Mouse (Mus musculus) megakaryocyte, adult 5-6 weeks (primary cell): Measurements from ENCODE around the gene Ace3. TPM values are rescaled to one million over a fixed set of nuclear protein-coding genes. Genes with fewer than 3 reads are reported as not detected.

Source experiments
- ATAC-seq: 2 replicates; pipeline ENCODE4 v1.8.0; 2016; ENCODE audit warnings: mild to moderate bottlenecking, inconsistent platforms; ENCODE audit not compliant: poor library complexity, severe bottlenecking
- total RNA-seq, 2 experiments: library from RNA; stranded (forward) in 1 of 2; stranded (reverse) in 1 of 2; fragments of 153-499, 151-499 nt in 1 of 2; fragments of 221-1000, 200-1000 nt in 1 of 2; gene quantifications; 2 replicates each; pipeline versions ENCODE4 v1.2.3 to v1.2.4; 2015 to 2017

Gene Ace3
- total RNA-seq (2015), result not detected in 2 replicates
- total RNA-seq (2017), result not detected in 2 replicates

DNA sequence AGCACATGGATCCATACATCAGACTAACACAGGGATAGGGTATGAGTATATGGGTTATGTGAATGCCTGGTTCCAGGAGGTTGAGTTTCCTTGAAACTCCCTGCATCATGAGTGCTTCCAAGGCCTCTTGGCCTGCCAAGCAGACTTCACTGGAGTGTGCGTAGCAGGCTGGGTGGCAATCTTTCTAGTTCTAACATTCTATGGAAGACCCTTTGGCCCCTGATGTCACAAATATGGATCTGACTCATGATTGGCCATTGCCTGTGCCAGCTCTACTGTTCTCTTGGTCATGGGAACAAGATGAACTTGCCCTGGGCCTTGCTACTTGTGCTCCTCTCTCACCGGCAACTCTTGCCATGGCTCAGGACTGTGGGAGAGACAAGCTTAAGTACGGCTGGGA is at the start of gene Ace3:
TSS of gene Ace3 (plus strand) at position 301 of the 400 bp plus-strand sequence.
- ATAC-seq, result no peak

DNA sequence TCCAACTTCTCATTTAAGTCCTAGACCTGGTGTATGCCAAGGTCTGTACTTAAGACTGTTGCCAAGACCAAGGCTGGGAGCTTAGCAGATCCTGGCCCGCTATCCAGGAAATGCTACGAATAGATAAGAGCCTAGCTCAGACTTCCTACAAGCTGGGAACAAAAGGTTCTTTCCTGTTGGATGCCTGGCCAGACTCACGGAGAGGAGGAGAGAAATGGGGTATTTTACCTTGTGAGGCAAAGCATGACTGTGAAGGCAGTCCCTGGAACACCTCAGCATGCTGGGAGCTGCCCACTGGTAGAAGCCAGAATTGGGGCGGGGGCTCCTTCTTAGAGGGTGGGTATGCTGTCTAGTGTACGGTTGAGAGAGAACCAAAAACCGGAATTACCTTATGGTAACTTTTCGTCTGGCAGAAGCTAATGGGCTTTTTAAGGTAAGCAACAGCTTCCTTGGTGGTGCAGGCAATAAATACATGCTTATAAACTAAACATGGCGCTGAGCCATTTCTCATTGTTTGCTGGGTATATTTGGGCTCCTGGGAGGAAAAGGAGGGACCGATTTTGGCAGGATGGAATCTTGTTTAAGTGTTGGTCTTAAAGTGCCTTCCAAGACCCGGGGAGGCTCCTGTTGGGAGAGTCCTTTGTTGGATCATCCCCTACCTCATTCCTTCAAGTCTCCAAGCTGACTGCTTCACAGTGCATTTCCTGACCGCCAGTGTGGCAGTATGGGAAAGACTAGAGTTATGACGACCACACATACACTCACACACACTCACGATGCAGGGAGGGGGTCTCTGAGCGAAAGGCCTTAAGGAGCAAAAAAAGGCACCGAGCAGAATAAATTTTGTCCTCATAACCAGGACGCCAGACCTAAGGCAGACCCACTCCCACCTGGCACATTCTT is 49.5 kb upstream of the Ace3 start:
- ATAC-seq, result no peak

GRCm38 (mm10) chr11:105946694-105947154 is 47.8 kb upstream of the Ace3 start:
- peak; percentile 45; the same call in 1 of the 2 replicates for ATAC-seq

GRCm38 (mm10) chr11:105948255-105948654 is 46.2 kb upstream of the Ace3 start:
- no peak for ATAC-seq

DNA sequence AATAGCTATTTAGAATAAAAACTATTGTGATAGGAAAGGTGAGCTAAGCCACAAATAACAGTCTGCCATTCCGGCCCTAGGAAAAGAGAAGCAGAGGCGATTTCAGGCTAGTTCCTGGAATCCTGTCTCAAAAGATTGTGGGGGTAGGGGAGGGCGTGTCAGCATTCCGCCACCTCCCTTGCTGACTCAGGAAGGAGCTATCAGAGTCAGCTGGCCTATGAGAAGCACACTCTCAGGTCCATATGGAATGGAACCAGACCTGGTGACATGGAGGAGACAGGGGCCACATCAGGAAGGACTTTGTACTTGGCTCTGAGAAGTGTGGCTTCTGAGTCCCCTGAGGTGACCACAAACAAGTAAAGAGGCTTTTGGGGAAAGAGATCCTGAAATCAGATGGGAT is 44.0 kb upstream of the Ace3 start:
- ATAC-seq, result no peak

DNA sequence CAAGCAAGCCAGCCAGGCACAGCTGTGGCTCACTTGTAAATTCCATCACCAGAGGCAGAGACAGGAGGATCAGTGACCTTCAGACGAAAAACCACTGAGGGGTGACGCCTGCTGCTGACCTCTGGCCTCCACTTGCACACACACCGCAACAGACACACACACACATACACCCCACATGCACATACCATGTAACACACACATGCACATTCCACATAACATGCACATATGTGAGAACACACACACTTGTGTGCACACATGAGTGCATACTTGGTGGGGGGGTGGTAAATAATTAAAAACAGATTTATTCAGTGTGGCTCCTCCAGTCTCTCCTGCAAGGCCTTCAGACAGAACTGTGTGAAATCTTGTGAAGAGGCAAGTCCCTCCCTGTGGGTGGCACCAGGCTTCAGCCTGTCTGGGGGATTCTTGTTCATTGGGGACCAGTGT is 42.9 kb upstream of the Ace3 start:
- no peak for ATAC-seq

- no peak for ATAC-seq
These were observed 42.4 kb upstream of the Ace3 start for GRCm38 (mm10) chr11:105952111-105952510.

DNA sequence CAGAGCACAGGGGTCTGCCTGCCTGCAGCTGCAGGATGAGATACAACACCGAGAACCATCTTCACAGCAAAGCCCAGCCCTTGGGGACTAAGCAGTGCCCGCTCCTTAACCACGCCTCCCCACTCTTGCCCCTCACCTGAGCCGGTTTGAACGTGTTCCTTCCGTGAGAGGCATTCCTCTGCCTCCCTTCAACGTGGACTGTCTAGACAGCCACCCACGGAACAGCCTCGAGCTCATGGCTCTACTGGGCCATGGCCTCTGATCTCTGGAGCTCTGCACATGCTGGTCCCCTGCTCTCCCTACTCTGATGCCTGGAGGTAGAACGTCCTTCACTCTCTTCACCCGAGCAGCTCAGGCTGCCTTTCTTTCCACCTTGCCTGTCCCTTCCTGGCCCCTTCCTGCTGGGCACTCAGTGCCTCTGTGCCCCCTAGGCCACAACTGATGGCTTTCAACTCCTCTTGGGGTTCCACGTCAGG is 41.5 kb upstream of the Ace3 start, which contains the start of gene Cyb561:
TSS of gene Cyb561 (minus strand) at position 426 of the 476 bp plus-strand sequence.
- ATAC-seq, result no peak

DNA sequence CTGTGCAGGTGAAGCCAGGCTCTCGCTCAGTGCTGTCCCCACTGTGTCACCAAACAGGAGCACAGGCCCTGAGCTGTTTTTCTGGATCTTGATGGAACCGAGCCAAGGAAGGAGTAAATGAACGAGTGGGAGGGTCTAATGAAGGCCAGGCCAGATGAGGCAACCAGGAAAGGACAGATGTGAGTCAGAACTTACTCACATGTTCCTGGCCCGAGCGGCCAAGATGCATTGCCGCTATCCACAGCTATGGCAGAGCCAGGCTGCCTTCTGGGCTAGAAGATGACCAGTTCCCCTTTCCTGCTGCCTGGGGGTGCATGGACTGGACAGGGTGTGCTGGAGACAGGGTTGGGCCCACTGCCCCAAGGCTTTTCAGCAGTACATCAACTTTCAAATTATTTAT is 41.1 kb upstream of the Ace3 start:
- peak; percentile 40 for ATAC-seq

DNA sequence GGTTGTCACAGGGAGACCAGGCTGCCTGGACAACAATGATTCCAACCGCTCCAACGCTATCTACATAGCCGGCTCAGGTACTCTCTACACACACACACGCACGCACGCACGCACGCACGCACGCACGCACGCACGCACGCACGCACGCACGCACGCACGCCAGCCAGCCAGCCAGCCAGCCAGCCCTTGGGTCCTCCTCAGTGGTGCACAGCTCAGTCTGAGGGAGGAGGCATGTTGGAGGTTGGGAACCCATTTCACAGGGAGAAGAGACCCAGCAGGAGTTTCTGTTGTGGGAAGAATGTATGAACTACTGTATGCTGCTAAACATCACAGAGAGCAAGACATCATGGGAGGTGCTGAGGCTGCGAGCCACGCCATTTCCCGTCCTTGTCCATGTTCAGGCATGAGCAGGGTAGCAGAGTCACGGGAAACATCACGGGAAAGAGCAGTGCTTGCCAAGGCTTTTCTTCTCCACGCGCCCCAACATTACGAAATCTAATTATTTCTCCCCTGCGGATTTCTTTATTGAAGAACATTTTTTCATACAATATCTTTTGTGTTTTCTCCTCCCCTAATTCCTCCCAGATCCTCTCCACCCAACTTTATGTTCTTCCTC is 38.6 kb upstream of the Ace3 start:
- ATAC-seq, result no peak

DNA sequence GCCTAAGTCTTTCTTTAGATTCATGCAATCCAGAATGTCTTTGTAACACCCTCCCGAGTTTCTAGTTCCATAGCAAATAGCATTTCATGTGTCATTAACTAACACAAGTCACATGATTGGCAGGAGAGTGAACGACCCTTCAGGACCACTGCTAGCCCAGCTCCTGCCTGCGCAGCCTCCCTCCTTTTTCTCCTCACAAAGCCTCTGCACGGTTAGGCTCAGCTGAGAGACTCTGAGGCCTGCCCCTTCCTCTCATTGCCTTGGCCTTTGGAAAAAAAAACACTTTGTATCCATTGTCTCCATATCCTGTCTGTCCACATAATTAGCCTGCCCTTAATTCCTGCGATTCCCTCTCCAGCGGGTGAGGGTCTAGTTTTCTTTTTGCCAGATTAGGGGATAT is 37.0 kb upstream of the Ace3 start:
- no peak for ATAC-seq

GRCm38 (mm10) chr11:105958566-105958965 is 35.9 kb upstream of the Ace3 start:
- ATAC-seq, result no peak

- peak; percentile 30; the same call in 1 of the 2 replicates for ATAC-seq
These were observed 35.1 kb upstream of the Ace3 start for GRCm38 (mm10) chr11:105959355-105959754.

DNA sequence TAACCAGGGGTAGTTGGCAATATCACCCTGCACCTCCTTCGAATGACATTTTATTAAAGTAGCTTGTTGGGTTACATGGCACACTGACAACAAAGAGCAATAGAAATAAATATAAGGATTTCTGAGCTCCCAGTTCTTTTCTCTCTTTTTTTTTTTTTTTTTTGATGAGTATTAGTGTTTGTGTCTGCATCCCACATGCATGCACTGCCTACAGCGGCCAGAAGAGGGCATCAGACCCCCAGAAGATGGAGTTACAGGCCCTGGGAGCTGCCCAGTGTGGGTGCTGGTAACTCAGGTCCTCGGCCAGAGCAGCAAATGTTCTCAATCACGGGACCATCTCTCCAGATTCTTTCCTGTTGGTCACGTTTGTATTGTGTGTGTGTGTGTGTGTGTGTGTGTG is 29.8 kb upstream of the Ace3 start:
- ATAC-seq, result no peak

GRCm38 (mm10) chr11:105966288-105966687 is 28.2 kb upstream of the Ace3 start:
- ATAC-seq, result peak; percentile 55; the same call in 1 of the 2 replicates

- peak; percentile 52; the same call in 1 of the 2 replicates for ATAC-seq
These were observed 26.5 kb upstream of the Ace3 start, which contains the start of gene Ace for GRCm38 (mm10) chr11:105967741-105968574. Gene Ace (plus strand): TSS chr11:105967945.

- no peak for ATAC-seq
These were observed 25.5 kb upstream of the Ace3 start for GRCm38 (mm10) chr11:105968948-105969347.

- ATAC-seq, result no peak
These were observed 25.0 kb upstream of the Ace3 start for GRCm38 (mm10) chr11:105969516-105969915.

GRCm38 (mm10) chr11:105974593-105974992 is 19.9 kb upstream of the Ace3 start:
- no peak for ATAC-seq

DNA sequence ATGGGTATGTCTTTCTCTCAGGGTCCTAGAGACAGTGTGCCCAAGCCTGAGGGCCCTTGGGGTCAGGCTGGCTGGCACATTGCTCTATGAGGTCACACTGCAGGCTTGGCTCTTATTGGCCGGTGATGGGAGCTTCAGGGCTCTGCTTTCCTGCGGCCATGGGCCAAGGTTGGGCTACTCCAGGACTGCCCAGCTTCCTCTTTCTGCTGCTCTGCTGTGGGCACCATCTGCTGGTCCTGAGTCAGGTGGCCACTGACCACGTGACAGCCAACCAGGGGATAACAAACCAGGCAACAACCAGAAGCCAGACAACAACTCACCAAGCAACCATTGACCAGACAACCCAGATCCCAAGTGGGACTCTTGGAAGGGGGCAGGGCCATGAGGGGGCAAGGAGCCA is 19.4 kb upstream of the Ace3 start:
- ATAC-seq, result peak; percentile 58

GRCm38 (mm10) chr11:105975636-105976035 is 18.8 kb upstream of the Ace3 start:
- ATAC-seq, result no peak
